Mouse (Mus musculus) megakaryocyte, embryonic 14.5 days (primary cell): ENCODE data around the gene Acd.

Experiments used
- FLI1 ChIP-seq: IDR thresholded peaks from 2 replicates; pipeline ENCODE4 v1.6.1; 2012; ENCODE audit warnings: low read length, inconsistent platforms, mixed read lengths
- GATA1 ChIP-seq: IDR thresholded peaks from 3 replicates; pipeline ENCODE4 v1.6.1; 2012; ENCODE audit warnings: mixed read lengths, low read length, inconsistent platforms, borderline replicate concordance

DNA sequence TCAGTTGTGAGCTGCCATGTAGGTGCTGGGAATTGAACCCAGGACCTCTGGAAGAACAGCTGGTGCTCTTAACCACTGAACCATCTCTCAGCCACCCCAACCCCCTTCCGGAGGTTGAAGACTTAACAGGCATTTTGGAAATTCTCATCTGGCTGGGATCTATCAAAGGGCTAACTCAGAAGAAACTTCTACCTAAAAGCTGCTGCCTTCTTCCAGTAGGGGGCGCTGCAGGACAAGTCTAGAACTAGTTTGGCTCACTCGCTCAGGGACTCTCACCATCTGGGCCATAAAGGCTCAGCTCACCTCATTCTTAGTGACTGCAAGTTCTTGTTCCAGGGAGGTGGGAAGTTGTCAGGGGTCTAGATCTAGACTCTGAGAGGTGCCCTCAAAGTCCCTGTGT lies 13.2 kb upstream of the Acd start:
- TF ChIP-seq GATA1 (no peak), FLI1 (no peak)
